ENCODE assay signal across 8 mouse cellular contexts in the genomic region with DNA sequence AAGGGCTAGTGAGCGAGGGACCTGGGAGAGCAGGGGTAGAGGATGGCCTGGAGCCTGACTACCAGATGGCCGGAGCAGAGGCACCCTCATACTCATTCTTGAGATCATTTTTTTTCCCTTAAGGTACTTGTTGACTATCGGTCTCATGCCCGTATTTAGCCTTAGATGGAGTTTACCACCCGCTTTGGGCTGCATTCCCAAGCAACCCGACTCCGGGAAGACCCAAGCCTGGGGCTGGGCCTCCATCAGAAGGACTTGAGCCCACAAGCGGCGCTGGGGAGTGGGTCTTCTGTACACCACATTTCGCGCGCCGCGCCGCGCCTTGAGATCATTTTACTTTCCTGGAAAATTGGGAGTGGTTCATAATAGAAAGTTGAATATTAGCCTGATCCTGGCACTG.
DNase-seq lines count a peak whose midpoint lies in the region; ATAC-seq and TF ChIP-seq lines count a peak whose summit lies in the region.

No protein-coding gene starts in this region.

- 90% methylated on average over 16 of the region's 16 CpGs for WGBS in neural tube, embryonic 15.5 days
- WGBS in embryonic facial prominence, embryonic 11.5 days = 93% methylated on average over 16 of the region's 16 CpGs
- 88% methylated on average over 16 of the region's 16 CpGs for WGBS in heart, adult 2 months
- WGBS in limb, embryonic 11.5 days = 92% methylated on average over 16 of the region's 16 CpGs
- 91% methylated on average over 16 of the region's 16 CpGs for WGBS in midbrain, embryonic 14.5 days

- no peak for TF ChIP-seq CTCF in heart, adult 2 months (IDR thresholded peaks at IDR 0.05)

- no peak for TF ChIP-seq POLR2A in heart, adult 2 months (IDR thresholded peaks at IDR 0.05; ENCODE audit: insufficient read depth, low read depth, low read length)

- intact Hi-C loops in heart, adult 2 months (cut with DNase I) = no loop called here

- H3K36me3 ChIP-seq in neural tube, embryonic 15.5 days = no peaks in the 10 kb centered on the region
- no peaks in the 10 kb centered on the region for H3K36me3 ChIP-seq in embryonic facial prominence, embryonic 11.5 days (replicated peaks; ENCODE audit: control insufficient read depth, insufficient read depth, low read depth, low read length)
- no peaks in the 10 kb centered on the region for H3K36me3 ChIP-seq in heart, adult 2 months (ENCODE audit: control insufficient read depth, insufficient read depth, low read length)
- no peaks in the 10 kb centered on the region for H3K36me3 ChIP-seq in limb, embryonic 11.5 days (ENCODE audit: control insufficient read depth, insufficient read depth, low read length)
- H3K36me3 ChIP-seq in midbrain, embryonic 14.5 days (ENCODE audit: control insufficient read depth, insufficient read depth, low read length) = no peaks in the 10 kb centered on the region

- peak; percentile 100 for DNase-seq in neural tube, embryonic 10.5 days (ENCODE audit: extremely low spot score, low spot score)
- peak; percentile 100 for DNase-seq in embryonic facial prominence, embryonic 11.5 days (ENCODE audit: low spot score)
- peak; percentile 86 to 94 for DNase-seq in heart, adult 2 months
- DNase-seq in kidney, adult 8-10 months = peak; percentile 79 to 91
- DNase-seq in limb, embryonic 11.5 days (ENCODE audit: low spot score) = peak; percentile 100
- peak; percentile 99 for DNase-seq in midbrain, embryonic 14.5 days
- peak; percentile 76 to 87 for DNase-seq in spleen, postnatal 36 days (ENCODE audit: low spot score in 2 of 2)

- no peaks in the 10 kb centered on the region for H3K79me2 ChIP-seq in heart, adult 2 months (replicated peaks; ENCODE audit: control insufficient read depth, insufficient read depth, low read length)

- H3K9ac ChIP-seq in neural tube, embryonic 15.5 days (replicated peaks) = no peak overlapping the region
- no peak overlapping the region for H3K9ac ChIP-seq in embryonic facial prominence, embryonic 11.5 days (replicated peaks; ENCODE audit: low read length)
- no peak overlapping the region for H3K9ac ChIP-seq in heart, adult 2 months (ENCODE audit: low read depth, low read length)
- no peak overlapping the region for H3K9ac ChIP-seq in limb, embryonic 11.5 days (ENCODE audit: low read length)
- H3K9ac ChIP-seq in midbrain, embryonic 14.5 days (replicated peaks; ENCODE audit: low read length) = no peak overlapping the region

- no peak for TF ChIP-seq EP300 in heart, adult 2 months (IDR thresholded peaks at IDR 0.05; ENCODE audit: insufficient read depth, low read depth, low read length)

- H3K4me2 ChIP-seq in neural tube, embryonic 15.5 days = no peak overlapping the region
- no peak overlapping the region for H3K4me2 ChIP-seq in embryonic facial prominence, embryonic 11.5 days (ENCODE audit: low read depth, low read length)
- no peak overlapping the region for H3K4me2 ChIP-seq in limb, embryonic 11.5 days (ENCODE audit: low read depth, severe bottlenecking)
- H3K4me2 ChIP-seq in midbrain, embryonic 14.5 days (ENCODE audit: low read length) = no peak overlapping the region

- H3K4me1 ChIP-seq in neural tube, embryonic 15.5 days = no peaks in the 10 kb centered on the region
- no peaks in the 10 kb centered on the region for H3K4me1 ChIP-seq in embryonic facial prominence, embryonic 11.5 days (ENCODE audit: control insufficient read depth, insufficient read depth, low read length)
- H3K4me1 ChIP-seq in heart, adult 2 months (ENCODE audit: control insufficient read depth, insufficient read depth, low read length) = no peaks in the 10 kb centered on the region
- H3K4me1 ChIP-seq in limb, embryonic 11.5 days (ENCODE audit: control insufficient read depth, insufficient read depth, low read length) = no peaks in the 10 kb centered on the region
- no peaks in the 10 kb centered on the region for H3K4me1 ChIP-seq in midbrain, embryonic 14.5 days (ENCODE audit: control insufficient read depth, insufficient read depth, low read length)

- no peaks in the 10 kb centered on the region for H3K27me3 ChIP-seq in neural tube, embryonic 15.5 days (replicated peaks)
- no peaks in the 10 kb centered on the region for H3K27me3 ChIP-seq in embryonic facial prominence, embryonic 11.5 days (ENCODE audit: control insufficient read depth, insufficient read depth, low read length)
- H3K27me3 ChIP-seq in heart, adult 2 months (ENCODE audit: control insufficient read depth, insufficient read depth, low read length) = no peaks in the 10 kb centered on the region
- H3K27me3 ChIP-seq in limb, embryonic 11.5 days (ENCODE audit: control insufficient read depth, insufficient read depth, low read length) = no peaks in the 10 kb centered on the region
- no peaks in the 10 kb centered on the region for H3K27me3 ChIP-seq in midbrain, embryonic 14.5 days (ENCODE audit: control insufficient read depth, insufficient read depth, low read length)

- H3K4me3 ChIP-seq in neural tube, embryonic 15.5 days (replicated peaks) = no peak overlapping the region
- H3K4me3 ChIP-seq in embryonic facial prominence, embryonic 11.5 days (ENCODE audit: low read depth, low read length) = no peak overlapping the region
- H3K4me3 ChIP-seq in heart, adult 2 months = no peak overlapping the region
- no peak overlapping the region for H3K4me3 ChIP-seq in limb, embryonic 11.5 days (ENCODE audit: low read depth, low read length)
- H3K4me3 ChIP-seq in midbrain, embryonic 14.5 days (replicated peaks; ENCODE audit: low read depth, low read length) = no peak overlapping the region

- ATAC-seq in neural tube, embryonic 15.5 days (ENCODE audit: low FRiP score) = no peak
- peak; percentile 90 for ATAC-seq in embryonic facial prominence, embryonic 11.5 days (replicated peaks; ENCODE audit: insufficient number of reproducible peaks, low FRiP score, low TSS enrichment, low read depth)
- peak; percentile 84 for ATAC-seq in limb, embryonic 11.5 days (ENCODE audit: insufficient number of reproducible peaks, low FRiP score, low TSS enrichment, low read depth)
- ATAC-seq in midbrain, embryonic 14.5 days (ENCODE audit: low FRiP score, low TSS enrichment) = peak; percentile 69; the same call in 1 of the 2 replicates

- H3K9me3 ChIP-seq in neural tube, embryonic 15.5 days (replicated peaks) = 0 out of 2 replicates have a peak, but pooled peaks cover 3% of the 10 kb centered on the region
- H3K9me3 ChIP-seq in embryonic facial prominence, embryonic 11.5 days (replicated peaks; ENCODE audit: control insufficient read depth, low read length) = no peaks in the 10 kb centered on the region
- no peaks in the 10 kb centered on the region for H3K9me3 ChIP-seq in limb, embryonic 11.5 days (ENCODE audit: control insufficient read depth, low read length)
- H3K9me3 ChIP-seq in midbrain, embryonic 14.5 days (ENCODE audit: control insufficient read depth, low read length) = no peaks in the 10 kb centered on the region

- no peak overlapping the region for H3K27ac ChIP-seq in neural tube, embryonic 15.5 days (replicated peaks)
- H3K27ac ChIP-seq in embryonic facial prominence, embryonic 11.5 days (replicated peaks; ENCODE audit: low read depth, low read length) = no peak overlapping the region
- H3K27ac ChIP-seq in heart, adult 2 months = no peak overlapping the region
- no peak overlapping the region for H3K27ac ChIP-seq in limb, embryonic 11.5 days (replicated peaks; ENCODE audit: low read depth, low read length)
- H3K27ac ChIP-seq in midbrain, embryonic 14.5 days (replicated peaks; ENCODE audit: low read depth, low read length) = no peak overlapping the region
